Mouse (Mus musculus): ENCODE data around the gene Cfap70. TPM values are rescaled to one million over a fixed set of nuclear protein-coding genes. Genes with fewer than 3 reads are reported as not detected.

The Cfap70 gene
- total and polyA plus RNA-seq, 3 experiments, result 0.11 TPM; not detected in 2

DNA sequence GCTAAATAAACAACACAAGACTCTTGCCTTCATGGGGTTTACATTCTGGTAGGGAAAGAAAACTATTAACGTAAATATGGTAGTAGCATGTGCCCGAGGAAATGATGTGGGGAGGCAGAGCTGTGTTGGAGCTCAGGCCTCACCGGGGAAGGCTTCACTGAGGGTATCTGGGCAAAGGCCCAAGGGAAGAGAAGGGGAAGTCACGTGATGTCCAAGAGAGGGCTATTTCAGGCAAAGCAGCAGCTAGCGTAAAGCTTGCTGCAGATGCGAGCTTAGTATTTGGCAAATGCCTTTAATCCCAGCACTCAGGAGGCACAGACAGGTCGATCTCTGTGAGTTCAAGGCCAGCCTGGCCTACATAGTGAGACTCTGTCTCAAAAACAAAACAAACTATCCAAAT, 29.8 kb downstream of the Cfap70 start:
- no peaks in the 10 kb centered on the region; a peak in 1 of 4 replicates for H3K36me3 ChIP-seq (ENCODE audit: control insufficient read depth in 1 of 2, insufficient read depth in 2 of 2, low read length in 2 of 2)
- DNase-seq (ENCODE audit: low read depth, low spot score), result peak; percentile 16
- H3K9ac ChIP-seq (ENCODE audit: control insufficient read depth, low read depth, low read length, poor library complexity, severe bottlenecking), result no peak overlapping the region
- no peaks in the 10 kb centered on the region for H3K9me3 ChIP-seq (replicated peaks; ENCODE audit: insufficient read depth, low read length)
- H3K27ac ChIP-seq (ENCODE audit: control insufficient read depth, low read depth, low read length), result no peak overlapping the region
- no peak overlapping the region for H3K4me3 ChIP-seq (ENCODE audit: control insufficient read depth in 1 of 2, insufficient read depth in 1 of 2, low read depth in 2 of 2, low read length in 2 of 2)
- TF ChIP-seq USF1 (IDR thresholded peaks at IDR 0.05; ENCODE audit: low read depth, low read length), result peak; percentile 78
- TF ChIP-seq POLR2A (IDR thresholded peaks at IDR 0.05; ENCODE audit: control insufficient read depth in 1 of 2, insufficient read depth in 1 of 2, low read depth in 1 of 2, low read length in 2 of 2, poor library complexity in 1 of 2), result no peak
- H3K79me2 ChIP-seq (ENCODE audit: control insufficient read depth, insufficient read depth, low read length, poor library complexity), result no peaks in the 10 kb centered on the region
- no peaks in the 10 kb centered on the region for H3K4me1 ChIP-seq (ENCODE audit: control insufficient read depth in 1 of 2, insufficient read depth in 2 of 2, low read length in 2 of 2)
- H3K27me3 ChIP-seq (ENCODE audit: control insufficient read depth in 1 of 2, insufficient read depth in 2 of 2, low read length in 2 of 2), result no peaks in the 10 kb centered on the region

DNA sequence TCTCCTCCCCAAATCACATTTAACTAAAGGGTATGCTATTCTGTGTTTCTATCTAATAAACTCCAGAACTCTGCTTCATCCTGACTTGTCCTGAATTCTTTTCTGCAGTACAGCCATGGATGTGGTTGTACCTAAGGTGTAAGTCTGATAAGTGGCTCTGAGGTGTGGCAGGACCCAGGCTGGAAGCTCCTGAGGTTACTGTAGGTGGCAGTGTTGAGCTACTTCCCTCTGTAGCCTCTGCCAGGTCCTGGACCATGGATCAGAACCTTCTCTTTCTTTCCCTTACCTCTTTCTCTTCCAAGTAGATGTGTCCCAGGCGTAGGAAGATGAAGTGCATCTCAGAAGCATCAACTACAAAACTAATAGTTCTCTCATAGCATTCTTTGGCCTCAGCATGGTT, 52.0 kb downstream of the Cfap70 start:
- H3K36me3 ChIP-seq (ENCODE audit: control insufficient read depth in 1 of 2, insufficient read depth in 2 of 2, low read length in 2 of 2), result no peaks in the 10 kb centered on the region
- TF ChIP-seq ZC3H11A (IDR thresholded peaks at IDR 0.05; ENCODE audit: low read depth, low read length) (peak; percentile 47; the same call in 1 of the 2 replicates), TAL1 (IDR thresholded peaks at IDR 0.05; ENCODE audit: low read length) (no peak), SMC3 (IDR thresholded peaks at IDR 0.05; ENCODE audit: low read depth, low read length) (peak; percentile 71), RCOR1 (IDR thresholded peaks at IDR 0.05; ENCODE audit: low read depth, low read length) (no peak), POLR2A (IDR thresholded peaks at IDR 0.05; ENCODE audit: control insufficient read depth in 1 of 2, insufficient read depth in 1 of 2, low read depth in 1 of 2, low read length in 2 of 2, poor library complexity in 1 of 2) (no peak), MEF2A (IDR thresholded peaks at IDR 0.05; ENCODE audit: extremely low read depth, insufficient replicate concordance, low read depth, low read length, poor library complexity, severe bottlenecking) (no peak), RAD21 (IDR thresholded peaks at IDR 0.05; ENCODE audit: low read depth, low read length) (peak; percentile 73), GABPA (IDR thresholded peaks at IDR 0.05; ENCODE audit: low read depth, low read length) (no peak), ZMIZ1 (IDR thresholded peaks at IDR 0.05; ENCODE audit: low read depth, low read length) (no peak), ETS1 (IDR thresholded peaks at IDR 0.05; ENCODE audit: low read depth, low read length) (no peak), CTCF (IDR thresholded peaks at IDR 0.05 in 2 of 3, conservative IDR thresholded peaks at IDR 0.05 in 1 of 3; ENCODE audit: control insufficient read depth in 1 of 3, insufficient read depth in 1 of 3, low read depth in 2 of 3, low read length in 3 of 3, poor library complexity in 1 of 3, severe bottlenecking in 1 of 3) (peak; percentile 79 to 87 (median 80)), TCF12 (IDR thresholded peaks at IDR 0.05; ENCODE audit: low read depth, low read length) (no peak), MXI1 (IDR thresholded peaks at IDR 0.05; ENCODE audit: low read depth, low read length) (no peak), MYC (IDR thresholded peaks at IDR 0.05; ENCODE audit: low read depth, low read length) (no peak), UBTF (IDR thresholded peaks at IDR 0.05; ENCODE audit: borderline replicate concordance, insufficient read depth, low read depth, low read length) (no peak), ZKSCAN1 (IDR thresholded peaks at IDR 0.05; ENCODE audit: low read depth, low read length) (no peak), KAT2A (conservative IDR thresholded peaks at IDR 0.05; ENCODE audit: low read depth, low read length) (no peak)
- no peaks in the 10 kb centered on the region for H3K79me2 ChIP-seq (ENCODE audit: control insufficient read depth, insufficient read depth, low read length, poor library complexity)
- H3K4me3 ChIP-seq (ENCODE audit: control insufficient read depth in 1 of 2, insufficient read depth in 1 of 2, low read depth in 2 of 2, low read length in 2 of 2), result no peak overlapping the region
- H3K27me3 ChIP-seq (ENCODE audit: control insufficient read depth in 1 of 2, insufficient read depth in 2 of 2, low read length in 2 of 2), result no peaks in the 10 kb centered on the region
- no peak overlapping the region for H3K27ac ChIP-seq (ENCODE audit: control insufficient read depth, low read depth, low read length)
- no peaks in the 10 kb centered on the region for H3K4me1 ChIP-seq (ENCODE audit: control insufficient read depth in 1 of 2, insufficient read depth in 2 of 2, low read length in 2 of 2)
- peak; percentile 72 for DNase-seq (ENCODE audit: low read depth, low spot score)
- no peak overlapping the region for H3K9ac ChIP-seq (ENCODE audit: control insufficient read depth, low read depth, low read length, poor library complexity, severe bottlenecking)
- H3K9me3 ChIP-seq (replicated peaks; ENCODE audit: insufficient read depth, low read length), result no peaks in the 10 kb centered on the region
